Mouse (Mus musculus) lung, adult 2 months (tissue): ENCODE data around the gene Gm21915.

Source experiments
- CTCF ChIP-seq: fragments of 200-500 bp; IDR thresholded peaks from 2 replicates; pipeline ENCODE4 v1.5.1; 2011; ENCODE audit warnings: mild to moderate bottlenecking, low read length, control low read depth; ENCODE audit not compliant: insufficient read depth
- POLR2A ChIP-seq: fragments of 200-500 bp; IDR thresholded peaks from 2 replicates; pipeline ENCODE4 v1.6.1; 2011; ENCODE audit warnings: low read depth, mild to moderate bottlenecking, control low read depth, low read length, borderline replicate concordance; ENCODE audit errors: extremely low read depth

DNA sequence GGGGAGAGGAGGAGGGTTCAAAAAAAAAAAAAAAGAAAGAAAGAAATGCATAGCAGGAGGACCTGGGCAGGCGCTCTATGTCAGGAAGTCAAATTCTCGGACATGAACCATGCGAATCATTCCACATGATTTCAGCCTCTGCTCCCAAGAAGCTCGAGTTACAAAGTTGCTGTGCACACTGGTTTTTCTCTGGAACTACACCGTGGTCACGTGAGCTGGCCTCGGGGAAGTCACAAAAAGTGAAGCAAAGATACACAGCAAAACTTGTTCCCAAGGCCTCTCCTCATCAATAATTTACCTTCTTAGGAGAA, 47.4 kb downstream of the Gm21915 start:
- TF ChIP-seq POLR2A = no peak
- TF ChIP-seq CTCF = no peak
